Mouse (Mus musculus): ENCODE data around the gene Gm42417. TPM values are rescaled to one million over a fixed set of nuclear protein-coding genes. Genes with fewer than 3 reads are reported as not detected.

Gene Gm42417
- polyA plus RNA-seq, 1 experiment from 2014 or later: 0.62 TPM

DNA sequence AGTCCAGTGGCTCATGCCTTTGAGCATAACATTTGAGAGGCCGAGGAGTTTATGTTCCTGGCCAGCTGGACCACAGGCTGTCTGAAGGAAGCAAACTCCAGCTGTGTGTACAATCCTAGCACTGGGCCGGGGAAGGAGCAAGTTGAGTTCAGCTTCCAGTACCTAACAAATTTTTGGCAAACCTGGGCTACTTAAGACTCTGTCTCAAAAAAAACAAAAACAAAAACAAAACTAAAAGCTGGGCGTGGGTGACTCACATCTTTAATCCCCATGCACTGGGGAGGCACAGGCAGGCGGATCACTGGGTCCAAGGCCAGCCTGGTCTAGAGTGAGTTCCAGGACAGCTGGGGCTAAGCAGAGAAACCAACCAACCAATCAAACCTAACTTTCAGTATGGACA, 29.5 kb upstream of the Gm42417 start:
- H3K9me3 ChIP-seq (ENCODE audit: control insufficient read depth, low read length): no peaks in the 10 kb centered on the region
- H3K27me3 ChIP-seq (ENCODE audit: control insufficient read depth, insufficient read depth, low read length): no peaks in the 10 kb centered on the region
- 81% methylated on average over 4 of the region's 4 CpGs for WGBS
- H3K9ac ChIP-seq (replicated peaks; ENCODE audit: low read depth, low read length): no peak overlapping the region
- no peak overlapping the region for H3K4me3 ChIP-seq (ENCODE audit: low read depth, low read length)
- no peak overlapping the region for H3K27ac ChIP-seq (ENCODE audit: low read depth, low read length)
- H3K4me1 ChIP-seq (ENCODE audit: control insufficient read depth, insufficient read depth, low read length): no peaks in the 10 kb centered on the region
- ATAC-seq (ENCODE audit: low read depth): no peak
- no peak overlapping the region for H3K4me2 ChIP-seq (ENCODE audit: low read depth, low read length)
- no peaks in the 10 kb centered on the region for H3K36me3 ChIP-seq (ENCODE audit: control insufficient read depth, insufficient read depth, low read length)

DNA sequence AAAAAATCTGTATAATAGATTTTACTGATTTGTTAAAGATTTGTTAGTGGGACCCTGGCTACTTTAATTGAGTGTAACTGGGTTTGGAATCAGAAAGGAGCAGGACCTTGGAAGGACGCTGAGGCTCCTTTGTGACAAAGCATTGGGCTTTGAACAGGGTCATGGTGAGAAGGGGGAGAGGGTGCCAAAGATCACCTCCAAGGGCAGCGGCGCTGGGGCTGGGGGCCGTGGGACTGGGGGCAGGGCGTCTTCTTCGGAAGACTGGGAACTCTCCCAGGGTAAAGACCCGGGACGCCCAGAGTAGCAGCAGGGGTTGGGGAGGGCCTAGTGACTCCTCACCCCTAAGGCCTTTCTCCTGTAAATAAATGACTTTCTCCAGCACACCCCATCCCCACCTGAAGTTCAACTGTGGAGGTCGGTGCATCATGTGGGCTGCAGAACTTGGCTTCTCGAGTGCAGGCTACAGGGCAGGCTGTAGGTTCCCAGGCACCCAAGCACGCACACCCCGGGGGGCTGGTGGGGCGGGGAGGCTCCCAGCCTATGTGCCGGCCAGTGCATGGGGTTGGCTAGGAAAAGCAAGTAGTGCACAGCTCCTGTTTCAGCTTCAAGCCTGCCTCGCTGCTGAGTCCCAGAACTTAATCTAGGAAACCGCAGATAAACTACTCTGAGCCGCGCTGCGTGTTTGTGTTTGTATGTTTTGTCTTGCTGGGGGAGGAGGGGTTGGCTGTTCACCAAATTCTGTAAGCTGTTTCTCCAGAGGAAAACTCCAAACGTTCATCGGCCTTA, 28.8 kb upstream of the Gm42417 start:
- no peak for ATAC-seq (ENCODE audit: low read depth)
- no peaks in the 10 kb centered on the region for H3K36me3 ChIP-seq (ENCODE audit: control insufficient read depth, insufficient read depth, low read length)
- no peaks in the 10 kb centered on the region for H3K27me3 ChIP-seq (ENCODE audit: control insufficient read depth, insufficient read depth, low read length)
- no peak overlapping the region for H3K4me3 ChIP-seq (ENCODE audit: low read depth, low read length)
- H3K27ac ChIP-seq (ENCODE audit: low read depth, low read length): no peak overlapping the region
- no peaks in the 10 kb centered on the region for H3K4me1 ChIP-seq (ENCODE audit: control insufficient read depth, insufficient read depth, low read length)
- H3K9me3 ChIP-seq (ENCODE audit: control insufficient read depth, low read length): no peaks in the 10 kb centered on the region
- no peak overlapping the region for H3K4me2 ChIP-seq (ENCODE audit: low read depth, low read length)
- H3K9ac ChIP-seq (replicated peaks; ENCODE audit: low read depth, low read length): no peak overlapping the region
- 51% methylated on average over 21 of the region's 21 CpGs for WGBS

DNA sequence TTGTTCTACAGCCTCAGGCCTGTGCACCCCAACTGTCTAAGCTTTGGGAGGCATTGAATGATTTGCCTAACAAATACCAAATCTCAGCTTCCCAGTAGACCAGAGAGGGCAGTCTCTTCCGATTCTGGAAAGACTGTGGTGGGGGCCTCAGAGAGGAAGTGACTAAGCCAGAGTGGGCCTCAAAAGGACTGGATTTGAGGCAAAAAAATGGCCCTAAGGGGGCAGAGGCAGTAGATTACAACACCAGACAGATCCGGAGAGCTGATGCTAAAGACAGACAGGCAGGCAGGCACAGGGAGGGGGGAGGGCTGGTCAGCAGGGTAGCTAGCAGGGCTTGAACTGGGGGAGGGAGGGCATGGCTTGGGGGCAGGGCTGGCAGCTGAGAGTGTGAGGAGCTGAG, 27.2 kb upstream of the Gm42417 start:
- no peak for ATAC-seq (ENCODE audit: low read depth)
- H3K36me3 ChIP-seq (ENCODE audit: control insufficient read depth, insufficient read depth, low read length): no peaks in the 10 kb centered on the region
- no peak overlapping the region for H3K4me3 ChIP-seq (ENCODE audit: low read depth, low read length)
- no peaks in the 10 kb centered on the region for H3K4me1 ChIP-seq (ENCODE audit: control insufficient read depth, insufficient read depth, low read length)
- no peak overlapping the region for H3K27ac ChIP-seq (ENCODE audit: low read depth, low read length)
- H3K4me2 ChIP-seq (ENCODE audit: low read depth, low read length): no peak overlapping the region
- no peak overlapping the region for H3K9ac ChIP-seq (replicated peaks; ENCODE audit: low read depth, low read length)
- WGBS: 16% methylated on average over 2 of the region's 2 CpGs
- no peaks in the 10 kb centered on the region for H3K27me3 ChIP-seq (ENCODE audit: control insufficient read depth, insufficient read depth, low read length)
- no peaks in the 10 kb centered on the region for H3K9me3 ChIP-seq (ENCODE audit: control insufficient read depth, low read length)

DNA sequence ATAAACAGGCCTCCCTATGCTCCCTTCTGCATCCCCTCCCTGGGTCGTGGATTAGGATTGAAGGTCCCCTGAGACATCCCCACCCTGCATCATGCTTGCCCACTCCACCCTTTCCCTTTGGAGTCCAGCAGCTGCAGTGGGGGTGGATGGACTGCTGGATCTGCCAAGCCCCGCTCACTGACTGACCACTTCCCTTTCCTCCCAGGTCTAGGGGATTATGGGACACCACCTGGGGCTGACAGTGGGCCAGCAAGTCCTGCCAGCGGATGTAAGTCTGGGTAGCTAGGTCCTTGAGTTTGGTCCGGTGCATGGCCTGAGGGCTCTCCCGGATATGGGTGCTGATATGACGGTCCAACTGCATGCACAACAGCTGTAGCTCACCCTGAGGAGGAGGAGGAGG, 24.9 kb upstream of the Gm42417 start:
- Histone ChIP-seq H3K4me3 (ENCODE audit: low read depth, low read length) (no peak overlapping the region), H3K36me3 (ENCODE audit: control insufficient read depth, insufficient read depth, low read length) (no peaks in the 10 kb centered on the region), H3K9ac (replicated peaks; ENCODE audit: low read depth, low read length) (no peak overlapping the region), H3K4me2 (ENCODE audit: low read depth, low read length) (no peak overlapping the region), H3K27ac (ENCODE audit: low read depth, low read length) (no peak overlapping the region), H3K27me3 (ENCODE audit: control insufficient read depth, insufficient read depth, low read length) (no peaks in the 10 kb centered on the region), H3K9me3 (ENCODE audit: control insufficient read depth, low read length) (no peaks in the 10 kb centered on the region), H3K4me1 (ENCODE audit: control insufficient read depth, insufficient read depth, low read length) (peaks cover 1% of the 10 kb centered on the region)
- 77% methylated on average over 6 of the region's 6 CpGs for WGBS
- no peak for ATAC-seq (ENCODE audit: low read depth)

DNA sequence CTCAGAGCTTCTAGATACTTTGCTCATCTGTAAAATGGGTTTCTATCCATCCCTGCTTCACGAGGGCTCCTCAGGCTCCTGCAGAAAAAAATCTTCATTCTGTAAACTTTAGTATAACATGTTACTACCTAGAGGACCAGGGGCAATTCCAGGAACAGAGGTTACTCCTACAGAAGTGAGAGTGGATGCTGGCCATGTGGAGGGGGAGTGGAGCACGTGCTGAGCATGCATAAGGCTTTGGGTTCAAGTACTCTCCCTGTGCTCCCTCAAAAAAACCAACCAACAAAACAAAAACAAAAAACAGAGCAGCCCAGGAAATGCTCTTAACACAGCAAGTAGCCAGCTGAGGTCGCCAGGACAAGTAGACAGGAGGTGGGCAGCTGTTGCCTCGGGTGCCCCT, 24.4 kb upstream of the Gm42417 start:
- 54% methylated on average over 4 of the region's 4 CpGs for WGBS
- Histone ChIP-seq H3K27me3 (ENCODE audit: control insufficient read depth, insufficient read depth, low read length) (no peaks in the 10 kb centered on the region), H3K4me3 (ENCODE audit: low read depth, low read length) (no peak overlapping the region), H3K36me3 (ENCODE audit: control insufficient read depth, insufficient read depth, low read length) (no peaks in the 10 kb centered on the region), H3K4me1 (ENCODE audit: control insufficient read depth, insufficient read depth, low read length) (peaks cover 6% of the 10 kb centered on the region), H3K9me3 (ENCODE audit: control insufficient read depth, low read length) (no peaks in the 10 kb centered on the region), H3K4me2 (ENCODE audit: low read depth, low read length) (no peak overlapping the region), H3K9ac (replicated peaks; ENCODE audit: low read depth, low read length) (no peak overlapping the region), H3K27ac (ENCODE audit: low read depth, low read length) (no peak overlapping the region)
- ATAC-seq (ENCODE audit: low read depth): no peak

DNA sequence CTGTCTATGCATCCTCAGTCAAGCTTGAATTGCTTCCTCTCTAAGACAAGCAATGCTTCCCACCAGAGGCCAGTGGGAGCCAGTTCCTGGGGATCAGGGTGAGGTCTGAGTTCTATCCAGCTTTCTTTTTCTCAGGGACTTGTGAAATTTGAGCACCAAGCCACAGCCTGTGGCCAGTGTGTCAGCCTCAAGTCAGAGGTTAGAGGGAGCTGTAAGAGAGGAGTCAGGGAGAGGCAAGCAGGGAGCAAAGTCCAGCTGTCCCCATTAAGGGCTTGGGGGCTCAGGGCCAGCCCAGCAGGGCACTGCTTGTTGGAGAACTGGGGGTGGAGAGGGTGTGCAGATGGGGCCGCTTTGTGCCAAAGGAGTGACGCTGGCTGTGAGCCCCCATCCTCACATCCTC, 24.0 kb upstream of the Gm42417 start:
- H3K9ac ChIP-seq (replicated peaks; ENCODE audit: low read depth, low read length): no peak overlapping the region
- H3K4me3 ChIP-seq (ENCODE audit: low read depth, low read length): no peak overlapping the region
- no peaks in the 10 kb centered on the region for H3K9me3 ChIP-seq (ENCODE audit: control insufficient read depth, low read length)
- H3K4me1 ChIP-seq (ENCODE audit: control insufficient read depth, insufficient read depth, low read length): peaks cover 9% of the 10 kb centered on the region
- H3K36me3 ChIP-seq (ENCODE audit: control insufficient read depth, insufficient read depth, low read length): no peaks in the 10 kb centered on the region
- H3K27ac ChIP-seq (ENCODE audit: low read depth, low read length): no peak overlapping the region
- H3K27me3 ChIP-seq (ENCODE audit: control insufficient read depth, insufficient read depth, low read length): no peaks in the 10 kb centered on the region
- no peak overlapping the region for H3K4me2 ChIP-seq (ENCODE audit: low read depth, low read length)
- ATAC-seq (ENCODE audit: low read depth): no peak
- WGBS: 89% methylated on average over 2 of the region's 2 CpGs

DNA sequence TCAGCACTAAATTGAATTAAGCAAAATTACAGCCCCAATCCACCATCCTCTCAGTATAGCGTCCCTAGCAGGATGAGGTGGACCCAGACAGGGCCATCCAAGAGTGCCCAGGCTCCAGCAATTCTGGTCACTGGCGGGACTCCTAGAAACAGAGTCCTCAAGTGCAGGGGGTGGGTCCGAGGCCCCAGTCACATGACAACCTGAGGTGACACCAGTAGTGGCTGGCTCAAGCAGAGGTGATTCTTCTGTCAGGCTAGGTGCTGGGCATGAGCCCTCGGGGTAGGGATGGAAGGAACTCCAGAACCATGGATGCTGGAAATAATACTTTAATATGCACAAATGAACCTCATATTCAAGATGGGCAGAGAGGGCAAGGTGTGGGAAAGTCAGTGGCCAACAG, 23.2 kb upstream of the Gm42417 start:
- no peaks in the 10 kb centered on the region for H3K36me3 ChIP-seq (ENCODE audit: control insufficient read depth, insufficient read depth, low read length)
- H3K27ac ChIP-seq (ENCODE audit: low read depth, low read length): no peak overlapping the region
- no peak overlapping the region for H3K9ac ChIP-seq (replicated peaks; ENCODE audit: low read depth, low read length)
- no peak for ATAC-seq (ENCODE audit: low read depth)
- H3K9me3 ChIP-seq (ENCODE audit: control insufficient read depth, low read length): no peaks in the 10 kb centered on the region
- H3K4me1 ChIP-seq (ENCODE audit: control insufficient read depth, insufficient read depth, low read length): peaks cover 9% of the 10 kb centered on the region
- 60% methylated on average over 4 of the region's 4 CpGs for WGBS
- H3K4me3 ChIP-seq (ENCODE audit: low read depth, low read length): no peak overlapping the region
- H3K27me3 ChIP-seq (ENCODE audit: control insufficient read depth, insufficient read depth, low read length): no peaks in the 10 kb centered on the region; the same call in 1 of the 2 replicates
- H3K4me2 ChIP-seq (ENCODE audit: low read depth, low read length): no peak overlapping the region

DNA sequence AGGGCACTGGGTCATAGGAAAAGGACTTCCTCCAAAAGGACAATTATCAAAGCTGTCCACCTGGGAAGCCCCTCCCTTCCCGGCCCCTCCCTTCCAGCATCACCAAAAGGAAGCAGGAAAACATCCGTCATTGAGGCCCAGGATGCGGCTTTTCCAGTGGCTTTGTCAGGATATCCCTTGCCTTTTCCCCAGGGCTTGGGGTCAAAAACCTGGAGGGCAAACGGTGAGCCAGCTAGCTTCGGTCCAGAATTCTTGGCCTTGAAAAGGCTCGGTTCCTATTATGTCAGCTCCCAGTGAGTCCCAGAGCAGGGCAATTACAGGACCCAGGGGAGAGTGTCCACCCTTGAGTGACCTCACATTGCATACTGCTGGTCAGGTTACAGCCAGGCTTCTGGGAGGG, 21.7 kb upstream of the Gm42417 start:
- Histone ChIP-seq H3K36me3 (ENCODE audit: control insufficient read depth, insufficient read depth, low read length) (no peaks in the 10 kb centered on the region), H3K27ac (ENCODE audit: low read depth, low read length) (no peak overlapping the region), H3K9ac (replicated peaks; ENCODE audit: low read depth, low read length) (no peak overlapping the region), H3K27me3 (ENCODE audit: control insufficient read depth, insufficient read depth, low read length) (no peaks in the 10 kb centered on the region; the same call in 1 of the 2 replicates), H3K4me3 (ENCODE audit: low read depth, low read length) (no peak overlapping the region), H3K4me1 (ENCODE audit: control insufficient read depth, insufficient read depth, low read length) (peaks cover 9% of the 10 kb centered on the region), H3K9me3 (ENCODE audit: control insufficient read depth, low read length) (no peaks in the 10 kb centered on the region), H3K4me2 (ENCODE audit: low read depth, low read length) (no peak overlapping the region)
- 50% methylated on average over 6 of the region's 6 CpGs for WGBS
- no peak for ATAC-seq (ENCODE audit: low read depth)

DNA sequence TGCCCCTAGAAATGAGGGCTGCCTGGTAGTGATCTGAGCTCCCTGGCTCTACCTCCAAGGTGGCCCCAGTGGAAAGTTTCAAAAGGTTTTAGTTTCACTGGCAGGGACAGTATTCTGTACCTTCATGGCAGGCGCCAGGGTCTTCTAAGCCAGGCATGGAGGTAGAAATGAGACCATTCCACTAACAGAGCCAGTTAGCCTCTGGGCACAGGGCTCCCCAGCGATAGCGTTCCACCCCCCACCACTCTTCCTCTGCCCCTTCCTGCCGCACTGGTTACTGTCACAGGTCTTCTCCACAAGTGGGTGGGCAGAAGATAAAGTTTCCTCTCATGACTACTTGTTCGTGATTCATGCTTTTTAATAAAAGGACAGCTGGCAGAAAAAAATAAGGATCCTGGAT, 20.7 kb upstream of the Gm42417 start:
- Histone ChIP-seq H3K9me3 (ENCODE audit: control insufficient read depth, low read length) (no peaks in the 10 kb centered on the region), H3K27me3 (ENCODE audit: control insufficient read depth, insufficient read depth, low read length) (no peaks in the 10 kb centered on the region; the same call in 1 of the 2 replicates)
- WGBS: 67% methylated on average over 5 of the region's 5 CpGs

More for the DNA sequence above, 20.7 kb upstream of the Gm42417 start:
- no peak overlapping the region for H3K4me3 ChIP-seq (ENCODE audit: low read depth, low read length)
- no peak overlapping the region for H3K4me2 ChIP-seq (ENCODE audit: low read depth, low read length)
- no peak overlapping the region for H3K9ac ChIP-seq (replicated peaks; ENCODE audit: low read depth, low read length)
- H3K4me1 ChIP-seq (ENCODE audit: control insufficient read depth, insufficient read depth, low read length): peaks cover 20% of the 10 kb centered on the region
- no peak for ATAC-seq (ENCODE audit: low read depth)
- no peaks in the 10 kb centered on the region for H3K36me3 ChIP-seq (ENCODE audit: control insufficient read depth, insufficient read depth, low read length)
- no peak overlapping the region for H3K27ac ChIP-seq (ENCODE audit: low read depth, low read length)
